Mouse (Mus musculus): ENCODE measurements around the gene Frem1. TPM values are rescaled to one million over a fixed set of nuclear protein-coding genes. Genes with fewer than 3 reads are reported as not detected.

Gene Frem1
- polyA plus RNA-seq, 1 experiment from 2014 or later, result 58.2 TPM

- ATAC-seq (ENCODE audit: insufficient read depth), result no peak
- peaks cover 22% of the 10 kb centered on the region for H3K36me3 ChIP-seq (ENCODE audit: insufficient read depth)
- no peak overlapping the region for H3K9ac ChIP-seq
- no peaks in the 10 kb centered on the region for H3K27me3 ChIP-seq (ENCODE audit: insufficient read depth, low read length)
- WGBS, result 55% methylated on average over 1 of the region's 1 CpGs
- no peak overlapping the region for H3K4me2 ChIP-seq
- DNase-seq, result no peak
- no peaks in the 10 kb centered on the region for H3K4me1 ChIP-seq (ENCODE audit: insufficient read depth)
- no peak for TF ChIP-seq CTCF (IDR thresholded peaks at IDR 0.05; ENCODE audit: low read depth)
- no peaks in the 10 kb centered on the region for H3K9me3 ChIP-seq (ENCODE audit: low read depth, low read length)
- H3K4me3 ChIP-seq (ENCODE audit: low read depth, low read length), result no peak overlapping the region
- no peak overlapping the region for H3K27ac ChIP-seq (ENCODE audit: low read depth)
Observed at GRCm38 (mm10) chr4:83032780-83033179, 19.4 kb downstream of the Frem1 start.

- 59% methylated on average over 3 of the region's 3 CpGs for WGBS
- ATAC-seq (ENCODE audit: insufficient read depth) (no peak), DNase-seq (no peak)
- no peaks in the 10 kb centered on the region for H3K4me1 ChIP-seq (ENCODE audit: insufficient read depth)
- no peak overlapping the region for H3K27ac ChIP-seq (ENCODE audit: low read depth)
- H3K36me3 ChIP-seq (ENCODE audit: insufficient read depth), result peaks cover 19% of the 10 kb centered on the region; the same call in 1 of the 2 replicates
- H3K27me3 ChIP-seq (ENCODE audit: insufficient read depth, low read length), result no peaks in the 10 kb centered on the region
- H3K9ac ChIP-seq, result no peak overlapping the region
- TF ChIP-seq CTCF (IDR thresholded peaks at IDR 0.05; ENCODE audit: low read depth), result no peak
- no peaks in the 10 kb centered on the region for H3K9me3 ChIP-seq (ENCODE audit: low read depth, low read length)
- no peak overlapping the region for H3K4me3 ChIP-seq (ENCODE audit: low read depth, low read length)
- H3K4me2 ChIP-seq, result no peak overlapping the region
Observed at GRCm38 (mm10) chr4:83031591-83031990, 20.5 kb downstream of the Frem1 start.

- 63% methylated on average over 6 of the region's 6 CpGs for WGBS
Observed at GRCm38 (mm10) chr4:83030097-83030496, 22.0 kb downstream of the Frem1 start.

GRCm38 (mm10) chr4:83020759-83021555 is 31.2 kb downstream of the Frem1 start:
- Histone ChIP-seq H3K4me2 (no peak overlapping the region), H3K4me1 (ENCODE audit: insufficient read depth) (0 out of 2 replicates have a peak, but pooled peaks cover 3% of the 10 kb centered on the region), H3K36me3 (ENCODE audit: insufficient read depth) (peaks cover 7% of the 10 kb centered on the region; the same call in 1 of the 2 replicates), H3K27ac (ENCODE audit: low read depth) (peak overlapping the region; percentile 24; the same call in 1 of the 2 replicates), H3K27me3 (ENCODE audit: insufficient read depth, low read length) (no peaks in the 10 kb centered on the region), H3K9me3 (ENCODE audit: low read depth, low read length) (no peaks in the 10 kb centered on the region), H3K4me3 (ENCODE audit: low read depth, low read length) (no peak overlapping the region), H3K9ac (no peak overlapping the region)
- ATAC-seq (ENCODE audit: insufficient read depth), result 0 out of 2 replicates have a peak, but pooled peaks have one; percentile 35
- peak; percentile 29 for DNase-seq
- no peak for TF ChIP-seq CTCF (IDR thresholded peaks at IDR 0.05; ENCODE audit: low read depth)
- 27% methylated on average over 15 of the region's 15 CpGs for WGBS

More at GRCm38 (mm10) chr4:83030097-83030496, 22.0 kb downstream of the Frem1 start:
- Histone ChIP-seq H3K27me3 (ENCODE audit: insufficient read depth, low read length) (no peaks in the 10 kb centered on the region), H3K9me3 (ENCODE audit: low read depth, low read length) (no peaks in the 10 kb centered on the region), H3K4me3 (ENCODE audit: low read depth, low read length) (no peak overlapping the region), H3K9ac (no peak overlapping the region), H3K36me3 (ENCODE audit: insufficient read depth) (0 out of 2 replicates have a peak, but pooled peaks cover 9% of the 10 kb centered on the region), H3K4me2 (no peak overlapping the region), H3K4me1 (ENCODE audit: insufficient read depth) (no peaks in the 10 kb centered on the region), H3K27ac (ENCODE audit: low read depth) (no peak overlapping the region)
- DNase-seq, result no peak
- TF ChIP-seq CTCF (IDR thresholded peaks at IDR 0.05; ENCODE audit: low read depth), result no peak
- no peak for ATAC-seq (ENCODE audit: insufficient read depth)

GRCm38 (mm10) chr4:83018111-83019105 is 33.7 kb downstream of the Frem1 start:
- 59% methylated on average over 8 of the region's 8 CpGs for WGBS
- H3K4me2 ChIP-seq, result no peak overlapping the region
- H3K27ac ChIP-seq (ENCODE audit: low read depth), result no peak overlapping the region
- H3K27me3 ChIP-seq (ENCODE audit: insufficient read depth, low read length), result no peaks in the 10 kb centered on the region
- H3K9me3 ChIP-seq (ENCODE audit: low read depth, low read length), result no peaks in the 10 kb centered on the region
- DNase-seq, result peak; percentile 79
- no peak for ATAC-seq (ENCODE audit: insufficient read depth)
- peaks cover 21% of the 10 kb centered on the region for H3K36me3 ChIP-seq (ENCODE audit: insufficient read depth)
- TF ChIP-seq CTCF (IDR thresholded peaks at IDR 0.05; ENCODE audit: low read depth), result no peak
- no peaks in the 10 kb centered on the region for H3K4me1 ChIP-seq (ENCODE audit: insufficient read depth)
- no peak overlapping the region for H3K9ac ChIP-seq
- H3K4me3 ChIP-seq (ENCODE audit: low read depth, low read length), result no peak overlapping the region

- WGBS, result 55% methylated on average over 2 of the region's 2 CpGs
- H3K4me1 ChIP-seq (ENCODE audit: insufficient read depth), result no peaks in the 10 kb centered on the region
- no peak overlapping the region for H3K27ac ChIP-seq (ENCODE audit: low read depth)
- no peaks in the 10 kb centered on the region for H3K27me3 ChIP-seq (ENCODE audit: insufficient read depth, low read length)
- H3K4me3 ChIP-seq (ENCODE audit: low read depth, low read length), result no peak overlapping the region
- no peak for TF ChIP-seq CTCF (IDR thresholded peaks at IDR 0.05; ENCODE audit: low read depth)
- no peak overlapping the region for H3K4me2 ChIP-seq
- H3K36me3 ChIP-seq (ENCODE audit: insufficient read depth), result peaks cover 31% of the 10 kb centered on the region
- H3K9ac ChIP-seq, result no peak overlapping the region
- no peak for ATAC-seq (ENCODE audit: insufficient read depth)
- no peak for DNase-seq
- H3K9me3 ChIP-seq (ENCODE audit: low read depth, low read length), result no peaks in the 10 kb centered on the region
Observed at GRCm38 (mm10) chr4:83014538-83014937, 37.6 kb downstream of the Frem1 start.

All from lung, embryonic 14.5 days (tissue).